Mouse (Mus musculus): Measurements from ENCODE around the gene Mras. TPM values are rescaled to one million over a fixed set of nuclear protein-coding genes. Genes with fewer than 3 reads are reported as not detected.

Mras gene
- polyA plus RNA-seq, 1 experiment: 0.09 TPM

GRCm38 (mm10) chr9:99400781-99401180 is 36.4 kb downstream of the Mras start:
- TF ChIP-seq GATA1 (IDR thresholded peaks at IDR 0.05; ENCODE audit: low read length): no peak

DNA sequence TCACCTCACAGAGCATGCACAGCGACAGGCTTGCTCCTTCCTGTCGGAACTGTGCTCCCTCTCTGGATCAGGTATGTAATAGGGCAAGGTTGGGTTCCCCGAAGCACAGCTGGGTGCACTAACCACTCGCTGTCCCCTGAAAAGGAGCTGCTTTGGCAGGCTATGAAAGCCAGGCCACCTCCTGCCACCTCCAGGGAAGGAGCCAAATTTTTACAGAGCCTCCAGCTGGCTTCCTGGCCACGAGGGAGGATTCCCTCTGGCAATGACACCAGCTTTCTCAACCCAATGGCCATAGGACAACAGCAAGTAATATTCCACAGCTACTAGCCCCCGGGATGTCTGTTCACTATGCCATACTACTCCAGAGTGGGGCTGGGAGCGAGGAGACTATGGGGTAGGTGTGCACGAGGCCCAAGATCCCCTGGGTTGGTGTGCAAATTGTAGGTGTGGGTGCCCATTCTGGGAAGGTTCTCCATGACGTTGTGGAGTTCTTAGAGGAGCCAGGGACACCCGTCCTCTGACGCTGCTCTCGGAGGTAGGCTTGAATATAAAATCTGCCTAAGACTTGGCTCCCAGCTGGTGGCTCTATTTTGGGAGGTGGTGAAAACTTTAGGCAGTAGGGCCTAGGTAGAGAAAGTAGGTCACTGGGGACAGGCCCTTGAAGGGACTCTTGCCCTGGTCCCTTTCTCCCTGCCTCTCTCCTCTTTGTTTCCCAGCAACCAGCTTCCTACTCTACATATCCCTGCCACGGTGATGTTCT is 39.9 kb downstream of the Mras start:
- TF ChIP-seq GATA1 (IDR thresholded peaks at IDR 0.05; ENCODE audit: low read length): no peak

DNA sequence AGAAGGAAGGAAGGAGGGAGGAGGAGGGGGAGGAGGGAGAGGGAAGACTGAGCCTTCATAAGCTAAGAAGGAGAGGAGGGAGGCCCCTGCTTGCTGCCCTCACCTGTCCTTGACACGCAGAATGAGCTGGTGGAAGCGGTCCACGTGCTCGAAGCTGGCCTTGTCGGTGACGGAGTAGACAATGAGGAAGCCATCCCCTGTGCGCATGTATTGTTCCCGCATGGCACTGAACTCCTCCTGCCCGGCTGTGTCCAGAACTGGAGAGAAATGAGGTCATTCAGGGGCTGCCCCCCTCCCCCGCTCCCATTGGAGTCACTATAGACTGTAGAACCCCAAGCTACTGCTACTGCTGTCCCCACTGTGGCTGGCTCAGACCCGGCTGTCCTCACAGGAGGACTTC is 42.8 kb downstream of the Mras start:
- no peak for TF ChIP-seq GATA1 (IDR thresholded peaks at IDR 0.05; ENCODE audit: low read length)

DNA sequence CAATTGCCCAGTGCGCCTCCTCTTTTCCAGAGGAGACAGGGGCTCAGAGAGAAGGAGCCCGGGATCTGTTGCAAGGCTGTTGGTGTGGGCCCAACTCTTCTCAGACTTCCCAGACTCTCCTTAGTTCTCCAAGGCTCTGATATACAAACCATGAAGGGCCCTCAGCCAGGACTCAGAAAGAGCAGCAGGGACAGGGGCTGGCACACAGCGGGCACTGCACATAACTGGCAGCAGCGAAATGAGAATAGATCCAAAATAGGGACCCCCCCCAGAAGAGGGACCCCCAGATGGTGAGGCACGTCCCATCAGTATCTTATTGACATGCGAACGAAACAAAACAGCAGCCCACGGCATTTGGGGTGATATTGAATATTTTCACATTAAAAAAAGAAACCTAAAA is 44.0 kb downstream of the Mras start:
- no peak for TF ChIP-seq GATA1 (IDR thresholded peaks at IDR 0.05; ENCODE audit: low read length)

DNA sequence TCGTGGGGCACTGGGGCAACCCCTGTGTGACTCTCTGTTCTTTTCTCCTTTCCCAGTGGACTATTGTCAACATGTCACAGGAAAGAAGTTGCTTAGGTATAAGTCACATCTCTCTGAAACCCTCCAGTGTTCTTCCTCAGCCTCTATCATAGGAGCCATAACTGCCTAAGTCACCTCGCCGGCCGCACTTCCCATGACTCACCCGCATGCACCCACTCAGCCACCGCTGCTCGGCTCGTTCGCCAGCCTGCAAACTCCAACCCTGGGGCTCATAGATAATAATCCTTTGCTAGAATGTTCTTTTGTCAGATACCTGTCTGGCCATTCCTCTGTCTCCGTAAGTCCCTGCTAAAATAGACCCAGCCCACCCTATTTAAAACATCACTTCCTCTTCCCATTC is 45.6 kb downstream of the Mras start:
- no peak for TF ChIP-seq GATA1 (IDR thresholded peaks at IDR 0.05; ENCODE audit: low read length)

DNA sequence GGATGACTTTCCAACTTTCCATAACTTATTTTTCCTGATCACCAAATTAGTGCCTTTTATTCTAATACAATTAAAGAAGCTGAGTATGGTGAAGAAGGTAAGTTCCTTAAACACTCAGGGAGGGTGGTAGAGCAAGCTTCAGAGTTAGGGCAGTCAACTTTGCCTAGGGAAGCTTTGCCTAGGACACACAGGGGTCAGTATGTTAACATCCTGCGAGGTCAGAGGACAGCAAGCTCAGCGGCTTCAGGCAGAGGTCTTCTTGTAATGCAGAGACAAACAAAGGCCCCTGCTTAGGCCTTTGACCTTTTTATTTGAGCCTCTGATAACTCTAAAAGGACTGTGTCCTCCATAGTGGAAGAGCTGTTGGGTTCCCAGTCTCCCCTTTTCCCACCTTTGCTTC is 46.5 kb downstream of the Mras start:
- no peak for TF ChIP-seq GATA1 (IDR thresholded peaks at IDR 0.05; ENCODE audit: low read length)

DNA sequence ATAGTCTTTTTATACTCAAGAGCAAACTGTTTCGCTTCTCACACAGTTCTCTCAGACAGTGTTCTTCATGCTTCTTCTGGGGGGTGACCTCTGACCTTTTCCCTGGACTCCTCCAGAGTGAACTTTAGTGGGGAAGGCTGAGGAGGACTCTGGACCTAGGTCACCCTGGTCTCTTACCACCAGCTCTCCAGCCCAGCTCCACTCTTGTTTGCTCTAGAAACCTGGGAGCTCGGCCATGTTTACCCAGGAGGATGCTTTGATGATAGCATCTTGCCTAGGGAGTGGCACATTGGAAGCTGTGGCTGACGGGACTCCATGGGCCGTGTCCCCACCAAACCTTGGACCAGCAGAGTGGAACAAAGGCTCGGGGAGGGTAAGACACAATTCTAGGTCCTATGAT is 47.0 kb downstream of the Mras start:
- TF ChIP-seq GATA1 (IDR thresholded peaks at IDR 0.05; ENCODE audit: low read length): no peak

- TF ChIP-seq GATA1 (IDR thresholded peaks at IDR 0.05; ENCODE audit: low read length): no peak
Observed at GRCm38 (mm10) chr9:99389506-99389905, 47.7 kb downstream of the Mras start.

- TF ChIP-seq GATA1 (IDR thresholded peaks at IDR 0.05; ENCODE audit: low read length): no peak
Observed at GRCm38 (mm10) chr9:99388856-99389255, 48.3 kb downstream of the Mras start.

GRCm38 (mm10) chr9:99388078-99388477 is 49.1 kb downstream of the Mras start:
- no peak for TF ChIP-seq GATA1 (IDR thresholded peaks at IDR 0.05; ENCODE audit: low read length)

DNA sequence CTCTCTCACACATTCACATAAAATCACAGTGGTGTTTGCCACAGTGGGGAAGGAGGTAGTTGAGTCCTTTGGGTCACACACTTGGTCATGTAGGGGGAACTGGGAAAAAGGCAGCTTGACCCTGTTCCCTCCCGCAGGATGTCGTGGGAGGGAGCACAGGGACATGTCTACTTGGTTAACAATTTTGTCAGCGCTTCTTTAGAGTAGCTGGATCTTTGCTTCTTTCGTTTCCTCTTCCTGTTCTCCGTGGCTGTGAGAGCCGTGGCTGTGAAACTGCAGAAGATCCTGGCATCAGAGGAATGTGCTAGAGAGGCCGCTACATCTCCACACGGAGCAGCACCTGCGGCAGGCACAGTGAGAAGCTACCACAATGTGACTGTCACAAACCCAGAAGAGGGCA is 54.6 kb downstream of the Mras start:
- TF ChIP-seq GATA1 (IDR thresholded peaks at IDR 0.05; ENCODE audit: low read length): no peak

- TF ChIP-seq GATA1 (IDR thresholded peaks at IDR 0.05; ENCODE audit: low read length): no peak
Observed at GRCm38 (mm10) chr9:99379194-99379593, 58.0 kb downstream of the Mras start.

DNA sequence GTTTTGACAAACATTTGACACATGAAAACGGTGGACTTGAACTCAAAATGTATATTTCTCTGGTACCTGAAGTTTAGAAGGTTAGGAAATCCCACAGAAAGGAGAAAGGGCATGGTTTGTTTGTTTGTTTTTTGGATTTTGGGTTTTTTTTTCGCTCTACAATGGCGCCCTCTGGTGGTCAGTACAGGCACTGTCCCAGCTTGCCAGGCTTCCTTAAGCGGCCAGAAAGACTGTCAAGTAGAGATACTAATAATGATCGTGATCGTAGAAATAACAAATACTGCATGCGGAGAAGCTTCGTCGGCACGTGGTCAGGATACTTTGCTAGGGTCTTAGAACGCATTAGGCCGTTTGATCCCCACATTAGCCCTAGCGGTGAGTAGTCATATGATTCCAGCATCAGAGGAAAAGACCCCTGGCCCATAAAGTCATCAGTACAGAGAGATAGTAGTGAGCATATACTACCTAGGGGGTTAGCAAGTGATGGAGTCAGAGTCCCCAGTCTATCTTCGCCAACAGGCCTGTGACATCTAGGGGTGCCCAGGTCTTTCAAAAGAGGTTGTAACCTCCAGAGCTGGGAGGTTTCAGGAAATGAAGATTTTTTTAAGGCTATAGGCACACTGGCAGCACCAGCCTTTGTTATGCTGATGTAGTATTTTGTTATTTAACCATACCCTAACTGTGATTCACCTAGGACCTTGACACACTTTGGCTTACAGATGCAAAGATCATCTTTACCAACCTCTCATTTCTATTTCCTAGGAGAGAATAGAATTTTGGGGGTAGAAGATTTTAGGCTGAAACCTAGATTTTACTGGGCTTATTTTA is 60.4 kb downstream of the Mras start:
- no peak for TF ChIP-seq GATA1 (IDR thresholded peaks at IDR 0.05; ENCODE audit: low read length)

DNA sequence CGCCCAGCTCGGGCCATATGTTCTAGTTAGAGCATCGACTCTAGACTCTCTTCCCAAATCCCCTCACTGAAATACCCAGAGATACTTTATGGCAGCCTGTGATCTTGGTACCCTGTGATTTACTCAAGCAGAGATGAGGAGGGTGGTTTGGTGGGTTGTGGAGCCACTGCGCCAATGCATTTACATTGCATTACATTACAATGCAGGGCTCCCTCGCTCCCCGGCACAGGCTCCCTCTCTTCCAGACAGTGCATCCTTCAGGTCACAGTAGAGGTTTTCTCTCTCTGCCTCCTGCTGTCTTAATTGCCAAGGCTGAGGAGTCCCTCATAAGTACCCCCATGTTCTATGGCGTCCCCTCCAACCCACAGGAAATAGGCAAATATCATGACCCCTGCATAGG is 68.8 kb downstream of the Mras start:
- no peak for TF ChIP-seq GATA1 (IDR thresholded peaks at IDR 0.05; ENCODE audit: low read length)

DNA sequence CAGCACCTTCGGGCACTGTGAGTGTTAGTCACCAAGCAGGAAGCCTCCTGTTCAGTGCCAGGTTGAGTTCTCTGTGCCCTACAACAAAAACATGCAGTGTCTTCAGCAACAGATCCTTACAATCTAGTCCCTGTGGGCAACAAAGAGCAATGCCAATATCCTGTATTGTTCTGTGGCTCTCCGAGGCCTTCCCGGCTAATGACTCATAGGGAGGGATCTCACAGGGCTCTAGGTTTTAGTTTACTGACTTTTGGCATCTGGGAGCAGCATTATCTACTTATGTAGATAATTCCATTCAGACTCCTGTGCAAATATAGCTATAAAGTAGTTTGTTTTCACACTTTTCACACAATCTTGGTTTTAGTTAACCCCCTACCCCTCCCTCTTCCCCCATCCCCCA is 71.3 kb downstream of the Mras start:
- TF ChIP-seq GATA1 (IDR thresholded peaks at IDR 0.05; ENCODE audit: low read length): no peak

- no peak for TF ChIP-seq GATA1 (IDR thresholded peaks at IDR 0.05; ENCODE audit: low read length)
Observed at GRCm38 (mm10) chr9:99363076-99363475, 74.1 kb downstream of the Mras start.

GRCm38 (mm10) chr9:99361946-99362345 is 75.2 kb downstream of the Mras start:
- TF ChIP-seq GATA1 (IDR thresholded peaks at IDR 0.05; ENCODE audit: low read length): no peak
